Mouse (Mus musculus) forebrain, embryonic 14.5 days (tissue): ENCODE data around the gene Trpv2. TPM values are rescaled to one million over a fixed set of nuclear protein-coding genes. Genes with fewer than 3 reads are reported as not detected.

ENCODE experiments used
- ATAC-seq: fragments of 200-750 bp; cut with Nextera tagmentation; 2 replicates; pipeline ENCODE4 v1.8.0; 2017; ENCODE audit warnings: mild to moderate bottlenecking, moderate library complexity
- DNase-seq: peaks from one replicate; pipeline ENCODE4 v3.0.0-alpha.2; 2015; ENCODE audit warnings: low spot score
- H3K27ac ChIP-seq: fragments of 300-500 bp; sonication (generic); 2 replicates; pipeline ENCODE4 v1.5.1; 2014; ENCODE audit warnings: low read depth, mild to moderate bottlenecking, control low read depth, low read length, moderate library complexity
- H3K27me3 ChIP-seq: fragments of 300-500 bp; sonication (generic); replicated peaks from 2 replicates; pipeline ENCODE4 v1.6.1; 2014; ENCODE audit warnings: low read length, control low read depth, mixed read lengths; ENCODE audit not compliant: control insufficient read depth, insufficient read depth
- H3K36me3 ChIP-seq: fragments of 300-500 bp; sonication (generic); 2 replicates; pipeline ENCODE4 v1.6.1; 2014; ENCODE audit warnings: low read length, control low read depth; ENCODE audit not compliant: control insufficient read depth, insufficient read depth
- H3K4me1 ChIP-seq: fragments of 300-500 bp; sonication (generic); 2 replicates; pipeline ENCODE4 v1.6.1; 2014; ENCODE audit warnings: antibody characterized with exemption, low read length, control low read depth; ENCODE audit not compliant: control insufficient read depth, insufficient read depth
- H3K4me2 ChIP-seq: fragments of 300-500 bp; sonication (generic); 2 replicates; pipeline ENCODE4 v1.6.1; 2014; ENCODE audit warnings: mild to moderate bottlenecking, control low read depth, low read length
- H3K4me3 ChIP-seq: fragments of 300-500 bp; sonication (generic); 2 replicates; pipeline ENCODE4 v1.5.1; 2014; ENCODE audit warnings: low read depth, low read length, control low read depth
- H3K9ac ChIP-seq: fragments of 300-500 bp; sonication (generic); 2 replicates; pipeline ENCODE4 v1.6.1; 2014; ENCODE audit warnings: mild to moderate bottlenecking, low read length, control low read depth, moderate library complexity
- H3K9me3 ChIP-seq: fragments of 300-500 bp; sonication (generic); replicated peaks from 2 replicates; pipeline ENCODE4 v1.6.1; 2016; ENCODE audit warnings: low read length, control low read depth, mixed read lengths; ENCODE audit not compliant: control insufficient read depth
- WGBS: fragments of 180-500 bp; shearing (Covaris S2); extraction: QIAGEN DNeasy Blood & Tissue Kit; methylation state at CpG from one replicate; pipeline ENCODE4 v1.1.7; 2014; 5-methylcytosine and 5-hydroxymethylcytosine counted together
- polyA plus RNA-seq: library from polyadenylated mRNA; unstranded; fragments of >200 nt; fragmentation: Nextera tagmentation; extraction: Ambion mirVana; gene quantifications from 2 replicates; pipeline ENCODE4 v1.2.1, GENCODE M21; 2014

The Trpv2 gene
- polyA plus RNA-seq, 1 experiment from 2014 or later: 13.2 TPM

GRCm38 (mm10) chr11:62543991-62544390, 30.3 kb upstream of the Trpv2 start:
- DNase-seq: no peak

GRCm38 (mm10) chr11:62549782-62550181, 24.5 kb upstream of the Trpv2 start:
- Histone ChIP-seq H3K9ac (peak overlapping the region; percentile 84), H3K4me2 (peak overlapping the region; percentile 75), H3K36me3 (peaks cover 19% of the 10 kb centered on the region), H3K4me3 (peak overlapping the region; percentile 46), H3K27ac (peak overlapping the region; percentile 95), H3K27me3 (no peaks in the 10 kb centered on the region), H3K9me3 (no peaks in the 10 kb centered on the region), H3K4me1 (peaks cover 18% of the 10 kb centered on the region)
- ATAC-seq (no peak), DNase-seq (peak; percentile 72)
- WGBS: 19% methylated on average over 5 of the region's 5 CpGs

More at GRCm38 (mm10) chr11:62543991-62544390, 30.3 kb upstream of the Trpv2 start:
- H3K4me3 ChIP-seq: no peak overlapping the region
- H3K27me3 ChIP-seq: no peaks in the 10 kb centered on the region
- 91% methylated on average over 3 of the region's 3 CpGs for WGBS
- no peak overlapping the region for H3K27ac ChIP-seq
- no peaks in the 10 kb centered on the region for H3K9me3 ChIP-seq
- no peaks in the 10 kb centered on the region for H3K4me1 ChIP-seq
- no peak overlapping the region for H3K4me2 ChIP-seq
- H3K36me3 ChIP-seq: no peaks in the 10 kb centered on the region
- no peak for ATAC-seq
- no peak overlapping the region for H3K9ac ChIP-seq

- H3K4me2 ChIP-seq: peak overlapping the region; percentile 75
- peak overlapping the region; percentile 84 for H3K9ac ChIP-seq
- DNase-seq (peak; percentile 70), ATAC-seq (peak; percentile 25)
- peaks cover 24% of the 10 kb centered on the region for H3K36me3 ChIP-seq
- no peaks in the 10 kb centered on the region for H3K27me3 ChIP-seq
- H3K4me3 ChIP-seq: peak overlapping the region; percentile 46
- H3K4me1 ChIP-seq: peaks cover 22% of the 10 kb centered on the region
- 5% methylated on average over 11 of the region's 11 CpGs for WGBS
- H3K27ac ChIP-seq: peak overlapping the region; percentile 95
- H3K9me3 ChIP-seq: no peaks in the 10 kb centered on the region
These were observed 24.0 kb upstream of the Trpv2 start for GRCm38 (mm10) chr11:62550227-62550685.

- Histone ChIP-seq H3K9me3 (no peaks in the 10 kb centered on the region), H3K27me3 (no peaks in the 10 kb centered on the region), H3K4me1 (peaks cover 26% of the 10 kb centered on the region), H3K27ac (peak within 1 kb of the TSS; percentile 95), H3K36me3 (peaks cover 29% of the 10 kb centered on the region), H3K4me2 (peak within 1 kb of the TSS; percentile 75), H3K4me3 (peak within 1 kb of the TSS; percentile 46), H3K9ac (peak within 1 kb of the TSS; percentile 85)
- DNase-seq: peak; percentile 100
- ATAC-seq: peak; percentile 97
- under 1% methylated on average over 38 of the region's 40 CpGs for WGBS
These were observed 23.5 kb upstream of the Trpv2 start, which contains the start of gene Ubb for GRCm38 (mm10) chr11:62550727-62551225. Ubb (plus strand) TSS chr11:62551171.

- peak; percentile 95 for DNase-seq
- ATAC-seq: peak; percentile 87
- Histone ChIP-seq H3K27me3 (no peaks in the 10 kb centered on the region), H3K4me1 (peaks cover 26% of the 10 kb centered on the region), H3K36me3 (peaks cover 31% of the 10 kb centered on the region), H3K9ac (peak overlapping the region; percentile 85), H3K27ac (peak overlapping the region; percentile 88), H3K4me3 (peak overlapping the region; percentile 46), H3K4me2 (peak overlapping the region; percentile 53), H3K9me3 (no peaks in the 10 kb centered on the region)
- under 1% methylated on average over 58 of the region's 58 CpGs for WGBS
These were observed 22.8 kb upstream of the Trpv2 start for GRCm38 (mm10) chr11:62551226-62552119.

- no peaks in the 10 kb centered on the region for H3K9me3 ChIP-seq
- no peak overlapping the region for H3K27ac ChIP-seq
- H3K4me2 ChIP-seq: peak overlapping the region; percentile 89
- peaks cover 26% of the 10 kb centered on the region for H3K4me1 ChIP-seq
- H3K36me3 ChIP-seq: peaks cover 31% of the 10 kb centered on the region
- 37% methylated on average over 1 of the region's 1 CpGs for WGBS
- H3K4me3 ChIP-seq: peak overlapping the region; percentile 50
- DNase-seq (no peak), ATAC-seq (no peak)
- H3K27me3 ChIP-seq: no peaks in the 10 kb centered on the region
- H3K9ac ChIP-seq: peak overlapping the region; percentile 50
These were observed 21.1 kb upstream of the Trpv2 start for GRCm38 (mm10) chr11:62553186-62553585.

GRCm38 (mm10) chr11:62553633-62554032, 20.7 kb upstream of the Trpv2 start:
- ATAC-seq (no peak), DNase-seq (no peak)
- Histone ChIP-seq H3K4me1 (peaks cover 26% of the 10 kb centered on the region), H3K9me3 (no peaks in the 10 kb centered on the region), H3K27me3 (no peaks in the 10 kb centered on the region), H3K36me3 (peaks cover 31% of the 10 kb centered on the region), H3K4me2 (peak overlapping the region; percentile 89), H3K9ac (peak overlapping the region; percentile 50), H3K27ac (no peak overlapping the region), H3K4me3 (peak overlapping the region; percentile 50)
- WGBS: 86% methylated on average over 5 of the region's 5 CpGs

- DNase-seq (no peak), ATAC-seq (no peak)
- Histone ChIP-seq H3K4me1 (peaks cover 26% of the 10 kb centered on the region), H3K36me3 (peaks cover 31% of the 10 kb centered on the region), H3K9ac (peak overlapping the region; percentile 50), H3K9me3 (no peaks in the 10 kb centered on the region), H3K4me3 (peak overlapping the region; percentile 50), H3K27ac (no peak overlapping the region), H3K4me2 (peak overlapping the region; percentile 89), H3K27me3 (no peaks in the 10 kb centered on the region)
- 58% methylated on average over 5 of the region's 5 CpGs for WGBS
These were observed 20.0 kb upstream of the Trpv2 start for GRCm38 (mm10) chr11:62554163-62554855.
